Mouse (Mus musculus) cerebellum, adult 2 months (tissue): Measurements from ENCODE around the gene Smchd1.

ENCODE experiments used
- CTCF ChIP-seq: fragments of 200-500 bp; IDR thresholded peaks from 2 replicates; pipeline ENCODE4 v1.5.1; 2011; ENCODE audit warnings: low read depth, mild to moderate bottlenecking, control low read depth, low read length, moderate library complexity, borderline replicate concordance; ENCODE audit not compliant: insufficient read depth
- POLR2A ChIP-seq: fragments of 200-500 bp; IDR thresholded peaks from 2 replicates; pipeline ENCODE4 v1.6.1; 2011; ENCODE audit warnings: low read length, control low read depth, borderline replicate concordance; ENCODE audit not compliant: insufficient read depth

- no peak for TF ChIP-seq POLR2A
- no peak for TF ChIP-seq CTCF
These were observed 171.7 kb downstream of the Smchd1 start for GRCm38 (mm10) chr17:71303444-71303843.
